Mouse (Mus musculus) heart, postnatal 0 days (tissue): ENCODE measurements at regions not wholly inside any gene's neighbourhood (a gene's known extent, or its start where the extent isn't known, plus 50 kb on each side); places are given as distances from the start of the nearest gene placed in this dataset.

Experiments
- ATAC-seq: fragments of 200-750 bp; cut with Nextera tagmentation; 2 replicates; pipeline ENCODE4 v1.8.0; 2017; ENCODE audit warnings: low read depth, moderate number of reproducible peaks, moderate library complexity; ENCODE audit not compliant: insufficient read depth
- DNase-seq: peaks from one replicate; pipeline ENCODE4 v3.0.0-alpha.2; 2016; ENCODE audit warnings: low spot score
- H3K27ac ChIP-seq: fragments of 300-500 bp; sonication (generic); 2 replicates; pipeline ENCODE4 v1.5.1; 2014; ENCODE audit warnings: low read depth, mild to moderate bottlenecking
- H3K27me3 ChIP-seq: fragments of 300-500 bp; sonication (generic); 2 replicates; pipeline ENCODE4 v1.6.1; 2014; ENCODE audit warnings: low read length, mixed read lengths; ENCODE audit not compliant: control insufficient read depth, insufficient read depth
- H3K36me3 ChIP-seq: fragments of 300-500 bp; sonication (generic); replicated peaks from 2 replicates; pipeline ENCODE4 v1.6.1; 2014; ENCODE audit warnings: low read length, mixed read lengths; ENCODE audit not compliant: control insufficient read depth, insufficient read depth
- H3K4me1 ChIP-seq: fragments of 300-500 bp; sonication (generic); 2 replicates; pipeline ENCODE4 v1.6.1; 2014; ENCODE audit warnings: antibody characterized with exemption; ENCODE audit not compliant: control insufficient read depth, insufficient read depth
- H3K4me2 ChIP-seq: fragments of 300-500 bp; sonication (generic); 2 replicates; pipeline ENCODE4 v1.6.1; 2014; ENCODE audit warnings: low read depth, mild to moderate bottlenecking, low read length, moderate library complexity
- H3K4me3 ChIP-seq: fragments of 300-500 bp; sonication (generic); 2 replicates; pipeline ENCODE4 v1.5.1; 2014; ENCODE audit warnings: low read depth, low read length
- H3K9ac ChIP-seq: fragments of 300-500 bp; sonication (generic); replicated peaks from 2 replicates; pipeline ENCODE4 v1.6.1; 2014; ENCODE audit warnings: low read depth, low read length, mixed read lengths
- H3K9me3 ChIP-seq: fragments of 300-500 bp; sonication (generic); replicated peaks from 2 replicates; pipeline ENCODE4 v1.6.1; 2016; ENCODE audit warnings: low read length; ENCODE audit not compliant: control insufficient read depth
- CTCF ChIP-seq: IDR thresholded peaks from 2 replicates; pipeline ENCODE4 v1.5.1; 2016; ENCODE audit warnings: antibody characterized with exemption, control low read depth, low read depth
- EP300 ChIP-seq: IDR thresholded peaks from 2 replicates; pipeline ENCODE4 v1.6.1; 2016; ENCODE audit warnings: antibody characterized with exemption, low read depth
- WGBS: fragments of 180-500 bp; shearing (Covaris S2); extraction: QIAGEN DNeasy Blood & Tissue Kit; methylation state at CpG from one replicate; pipeline ENCODE4 v1.1.7; 2014; 5-methylcytosine and 5-hydroxymethylcytosine counted together

DNA sequence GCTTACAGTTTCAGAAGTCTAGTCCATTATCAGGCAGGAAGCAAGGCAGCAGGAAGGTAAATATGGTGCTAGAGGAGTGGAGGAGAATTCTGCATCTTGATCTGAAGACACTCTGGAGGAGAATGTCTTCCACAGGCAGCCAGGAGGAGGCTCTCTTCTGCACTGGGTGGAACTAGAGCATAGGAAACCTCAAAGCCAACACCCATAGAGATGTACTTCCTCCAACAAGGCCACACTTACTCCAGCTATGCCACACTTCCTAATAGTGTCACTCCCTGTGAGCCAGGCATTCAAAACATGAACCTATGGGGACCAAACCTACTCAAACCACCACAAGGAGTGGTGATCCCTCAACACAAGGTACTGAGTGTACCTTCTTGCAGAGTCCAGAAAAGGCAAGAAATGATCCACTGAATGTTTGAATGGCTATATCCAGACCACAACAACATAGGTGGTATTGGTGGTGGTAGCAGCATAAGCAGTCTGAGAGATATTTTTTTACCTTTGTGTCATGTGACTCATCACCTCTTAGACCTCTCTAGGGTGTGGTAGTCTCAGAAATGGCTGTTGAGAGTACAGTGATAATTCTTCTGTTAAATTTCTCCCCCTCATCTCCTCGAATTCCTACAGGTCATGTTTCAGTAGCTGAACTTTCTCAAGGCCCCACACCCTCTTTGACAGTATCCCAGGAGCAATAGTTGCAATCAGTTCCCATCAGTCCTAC is 152.3 kb upstream of the Mbnl1 start:
- no peak overlapping the region for H3K4me3 ChIP-seq
- no peaks in the 10 kb centered on the region for H3K36me3 ChIP-seq
- no peak overlapping the region for H3K27ac ChIP-seq
- TF ChIP-seq CTCF = no peak
- TF ChIP-seq EP300 = no peak
- no peaks in the 10 kb centered on the region for H3K27me3 ChIP-seq
- no peaks in the 10 kb centered on the region for H3K4me1 ChIP-seq
- ATAC-seq = no peak
- 53% methylated on average over 1 of the region's 1 CpGs for WGBS
- H3K9ac ChIP-seq = no peak overlapping the region
- no peak overlapping the region for H3K4me2 ChIP-seq
- no peak for DNase-seq
- no peaks in the 10 kb centered on the region for H3K9me3 ChIP-seq

DNA sequence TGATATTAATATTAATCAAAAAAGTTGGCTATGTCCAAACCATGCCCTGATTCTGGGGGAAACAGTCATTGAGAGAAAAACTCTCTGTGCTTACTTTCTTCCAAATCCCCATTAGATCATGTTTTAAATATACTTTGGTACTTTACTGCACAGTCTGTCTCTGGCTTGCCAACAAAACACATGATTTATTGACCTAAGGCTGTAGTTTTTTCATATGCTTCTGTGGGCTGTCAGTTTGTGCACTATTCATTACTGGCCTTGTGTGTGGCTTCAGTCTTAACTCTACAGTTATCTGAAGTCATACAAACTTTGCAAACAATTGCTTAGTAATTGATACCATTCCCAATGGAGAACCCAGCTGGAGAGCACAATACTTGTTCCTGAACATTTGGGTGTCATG is 149.1 kb upstream of the Mbnl1 start:
- no peak overlapping the region for H3K9ac ChIP-seq
- H3K36me3 ChIP-seq = no peaks in the 10 kb centered on the region
- H3K4me2 ChIP-seq = no peak overlapping the region
- H3K4me1 ChIP-seq = no peaks in the 10 kb centered on the region
- DNase-seq (no peak), ATAC-seq (no peak)
- H3K9me3 ChIP-seq = no peaks in the 10 kb centered on the region
- H3K27me3 ChIP-seq = no peaks in the 10 kb centered on the region
- H3K27ac ChIP-seq = no peak overlapping the region
- TF ChIP-seq EP300 (no peak), CTCF (no peak)
- H3K4me3 ChIP-seq = no peak overlapping the region

DNA sequence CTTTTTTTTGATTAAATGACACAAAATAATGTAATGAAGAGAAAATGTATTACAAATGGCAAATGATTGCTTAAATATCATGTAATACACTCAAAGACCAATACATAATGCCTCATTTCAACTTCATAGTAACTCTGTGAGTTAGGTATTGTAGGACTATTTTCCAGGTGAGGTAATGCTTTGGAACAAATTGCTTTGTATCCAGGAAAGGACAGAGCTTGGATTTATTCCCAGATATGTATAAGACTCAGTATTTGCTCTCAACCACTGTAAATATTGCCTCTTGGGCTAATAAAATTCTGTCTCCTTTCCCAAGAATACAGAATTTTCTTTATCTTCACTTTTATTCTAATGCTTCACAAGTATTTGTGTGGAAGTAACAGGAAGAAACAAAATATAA is 148.2 kb upstream of the Mbnl1 start:
- no peaks in the 10 kb centered on the region for H3K27me3 ChIP-seq
- H3K9me3 ChIP-seq = no peaks in the 10 kb centered on the region
- no peak overlapping the region for H3K27ac ChIP-seq
- ATAC-seq (no peak), DNase-seq (no peak)
- H3K9ac ChIP-seq = no peak overlapping the region
- no peak overlapping the region for H3K4me2 ChIP-seq
- no peaks in the 10 kb centered on the region for H3K4me1 ChIP-seq
- no peaks in the 10 kb centered on the region for H3K36me3 ChIP-seq
- TF ChIP-seq CTCF (no peak), EP300 (no peak)
- H3K4me3 ChIP-seq = no peak overlapping the region

DNA sequence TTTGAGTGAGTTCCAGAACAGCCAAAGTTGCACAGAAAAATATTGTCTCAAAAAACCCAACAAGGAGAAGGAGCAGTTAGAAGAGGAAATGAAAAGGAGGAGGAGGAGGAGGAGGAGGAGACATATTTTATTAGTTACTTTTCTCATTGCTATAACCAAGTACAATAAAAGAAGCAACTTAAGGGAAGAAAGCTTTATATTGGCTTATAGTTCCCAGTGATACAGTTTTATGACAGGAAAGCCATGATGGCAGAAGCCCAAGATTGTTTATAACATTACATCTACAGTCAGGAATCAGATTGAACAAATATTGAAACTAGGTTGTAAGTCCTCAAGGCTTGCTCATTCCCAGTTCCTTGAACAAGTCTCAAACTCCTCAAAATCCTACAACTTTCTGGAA is 147.7 kb upstream of the Mbnl1 start:
- DNase-seq = no peak
- no peaks in the 10 kb centered on the region for H3K27me3 ChIP-seq
- no peak overlapping the region for H3K4me2 ChIP-seq
- no peak overlapping the region for H3K27ac ChIP-seq
- H3K36me3 ChIP-seq = no peaks in the 10 kb centered on the region
- no peak for TF ChIP-seq EP300
- H3K9me3 ChIP-seq = no peaks in the 10 kb centered on the region
- no peak overlapping the region for H3K9ac ChIP-seq
- H3K4me1 ChIP-seq = no peaks in the 10 kb centered on the region
- no peak overlapping the region for H3K4me3 ChIP-seq
- ATAC-seq = no peak

DNA sequence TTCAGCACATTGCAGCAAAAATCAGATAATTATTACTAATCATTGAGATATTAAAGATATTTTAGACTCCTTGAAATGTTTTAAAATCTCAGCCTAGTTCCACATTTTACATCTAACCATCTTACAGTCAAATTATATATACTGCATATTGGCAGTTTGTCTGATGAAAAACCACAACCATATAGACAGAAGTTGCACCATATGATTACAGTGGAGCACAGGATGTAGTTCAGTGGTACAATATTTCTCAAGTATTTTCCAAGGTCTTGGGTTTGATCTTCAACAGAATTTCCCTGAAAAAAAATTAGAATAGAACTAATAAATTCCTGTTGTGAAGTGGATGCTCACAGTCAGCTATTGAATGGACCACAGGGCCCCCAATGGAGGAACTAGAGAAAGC is 140.2 kb upstream of the Mbnl1 start:
- H3K27me3 ChIP-seq = no peaks in the 10 kb centered on the region

DNA sequence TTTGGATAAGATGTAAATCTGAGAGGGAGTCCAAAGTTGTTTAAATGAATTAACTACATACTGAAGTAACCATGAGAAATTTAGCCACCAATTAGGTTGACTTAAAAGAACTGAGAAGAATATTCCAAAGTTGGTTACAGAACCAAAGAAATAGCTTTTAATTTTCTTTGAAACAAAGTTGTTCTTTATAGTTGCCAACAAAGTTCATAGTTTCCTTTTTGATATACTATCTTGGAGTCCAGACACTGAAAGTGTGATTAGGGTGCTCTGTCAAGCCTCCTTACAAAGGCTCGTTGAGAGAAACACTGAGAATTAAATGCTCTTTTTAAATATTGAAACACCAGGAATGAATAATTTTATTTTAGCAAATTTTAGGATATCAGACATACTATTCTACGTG is 139.0 kb upstream of the Mbnl1 start:
- WGBS = 67% methylated on average over 2 of the region's 2 CpGs
- no peak for DNase-seq
- Histone ChIP-seq H3K36me3 (no peaks in the 10 kb centered on the region), H3K9me3 (no peaks in the 10 kb centered on the region), H3K27me3 (no peaks in the 10 kb centered on the region), H3K4me2 (no peak overlapping the region), H3K4me1 (no peaks in the 10 kb centered on the region), H3K9ac (no peak overlapping the region), H3K27ac (no peak overlapping the region), H3K4me3 (no peak overlapping the region)
- no peak for ATAC-seq
- TF ChIP-seq CTCF = no peak
- TF ChIP-seq EP300 = no peak

More for the DNA sequence above, 140.2 kb upstream of the Mbnl1 start:
- TF ChIP-seq CTCF (no peak), EP300 (no peak)
- no peaks in the 10 kb centered on the region for H3K36me3 ChIP-seq
- DNase-seq (no peak), ATAC-seq (no peak)
- H3K9me3 ChIP-seq = no peaks in the 10 kb centered on the region
- H3K4me3 ChIP-seq = no peak overlapping the region
- H3K4me1 ChIP-seq = no peaks in the 10 kb centered on the region
- H3K4me2 ChIP-seq = no peak overlapping the region
- no peak overlapping the region for H3K9ac ChIP-seq
- no peak overlapping the region for H3K27ac ChIP-seq
